ENCODE assay signal across 8 mouse cellular contexts in the genomic region with DNA sequence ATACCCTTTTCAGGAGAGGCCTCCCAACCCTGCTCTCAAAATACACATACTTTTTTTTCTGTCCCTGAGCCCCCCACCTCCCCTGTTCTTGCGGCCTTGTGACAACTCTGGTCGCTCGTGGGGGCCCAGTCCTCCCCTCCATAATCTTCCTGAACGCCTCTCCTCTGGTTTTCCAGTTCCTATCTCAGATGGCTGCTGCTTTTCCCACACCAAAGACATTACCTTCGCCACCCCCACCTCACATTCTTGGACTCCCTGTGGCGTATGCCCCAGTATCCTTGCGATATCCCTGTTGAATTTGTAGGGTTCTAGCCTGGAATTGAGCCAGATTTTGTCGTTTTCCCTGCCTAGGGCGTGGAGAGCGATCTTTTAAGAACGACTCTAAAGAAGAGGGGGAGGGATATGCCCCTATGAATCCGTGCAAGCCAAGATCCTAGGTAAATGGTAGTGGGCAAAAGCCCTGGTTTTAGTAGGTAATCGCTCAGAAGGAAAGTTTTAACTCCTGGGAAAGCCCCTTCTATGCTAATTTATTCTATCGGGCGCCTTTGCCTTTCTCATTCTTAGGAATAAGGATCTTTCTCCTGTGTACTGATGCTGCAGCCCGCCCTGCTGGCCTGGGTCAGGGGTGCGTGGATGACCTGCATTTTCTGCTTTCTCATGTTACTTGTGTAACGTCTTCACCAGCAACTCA. TPM values are rescaled to one million over a fixed set of nuclear protein-coding genes. Genes with fewer than 3 reads are reported as not detected.
DNase-seq lines count a peak whose midpoint lies in the region; ATAC-seq lines count a peak whose summit lies in the region.

No protein-coding gene starts in this region.

- H3K9me3 ChIP-seq in embryonic facial prominence, embryonic 14.5 days (ENCODE audit: control insufficient read depth, low read length) = no peaks in the 10 kb centered on the region
- no peaks in the 10 kb centered on the region for H3K9me3 ChIP-seq in heart, embryonic 16.5 days (replicated peaks; ENCODE audit: control insufficient read depth, low read length)
- H3K9me3 ChIP-seq in lung, embryonic 16.5 days (ENCODE audit: control insufficient read depth, low read length) = no peaks in the 10 kb centered on the region

- no peaks in the 10 kb centered on the region for H3K27me3 ChIP-seq in embryonic facial prominence, embryonic 14.5 days (replicated peaks; ENCODE audit: control insufficient read depth, insufficient read depth, low read length)
- no peaks in the 10 kb centered on the region for H3K27me3 ChIP-seq in heart, embryonic 16.5 days (ENCODE audit: control insufficient read depth, insufficient read depth, low read length)
- H3K27me3 ChIP-seq in lung, embryonic 16.5 days (ENCODE audit: control insufficient read depth, insufficient read depth, low read depth, low read length) = no peaks in the 10 kb centered on the region

- ATAC-seq in embryonic facial prominence, embryonic 14.5 days (ENCODE audit: low read depth) = no peak
- no peak for ATAC-seq in heart, embryonic 16.5 days (replicated peaks; ENCODE audit: extremely low read depth, insufficient read depth, low FRiP score)
- no peak for ATAC-seq in lung, embryonic 16.5 days (ENCODE audit: low read depth)
- ATAC-seq in megakaryocyte progenitor cell, adult 5-6 weeks (replicated peaks; ENCODE audit: poor library complexity) = no peak

- DNase-seq in ES-CJ7 (ENCODE audit: low read depth, low spot score) = peak; percentile 74
- peak; percentile 18 for DNase-seq in adrenal gland, postnatal 25 days
- peak; percentile 42 for DNase-seq in embryonic facial prominence, embryonic 14.5 days (ENCODE audit: low spot score)
- DNase-seq in kidney, postnatal 4 days = peak; percentile 35 to 59
- peak; percentile 37 for DNase-seq in right cerebral cortex, adult 18-20 months

- H3K9ac ChIP-seq in embryonic facial prominence, embryonic 14.5 days (ENCODE audit: low read depth, low read length) = peak overlapping the region; percentile 99
- H3K9ac ChIP-seq in heart, embryonic 16.5 days (ENCODE audit: low read length) = peak overlapping the region; percentile 89
- H3K9ac ChIP-seq in lung, embryonic 16.5 days (ENCODE audit: low read length) = peak overlapping the region; percentile 100

- H3K4me1 ChIP-seq in embryonic facial prominence, embryonic 14.5 days (ENCODE audit: control insufficient read depth, insufficient read depth, low read length) = peaks cover 28% of the 10 kb centered on the region
- peaks cover 34% of the 10 kb centered on the region for H3K4me1 ChIP-seq in heart, embryonic 16.5 days (ENCODE audit: control insufficient read depth, insufficient read depth, low read length)
- peaks cover 29% of the 10 kb centered on the region for H3K4me1 ChIP-seq in lung, embryonic 16.5 days (replicated peaks; ENCODE audit: control insufficient read depth, insufficient read depth, low read length)

- WGBS in embryonic facial prominence, embryonic 14.5 days = under 1% methylated on average over 18 of the region's 18 CpGs
- under 1% methylated on average over 18 of the region's 18 CpGs for WGBS in heart, embryonic 16.5 days
- WGBS in lung, embryonic 16.5 days = under 1% methylated on average over 18 of the region's 18 CpGs

- no peaks in the 10 kb centered on the region for H3K36me3 ChIP-seq in embryonic facial prominence, embryonic 14.5 days (ENCODE audit: control insufficient read depth, insufficient read depth, low read length)
- no peaks in the 10 kb centered on the region for H3K36me3 ChIP-seq in heart, embryonic 16.5 days (ENCODE audit: control insufficient read depth, insufficient read depth)
- no peaks in the 10 kb centered on the region for H3K36me3 ChIP-seq in lung, embryonic 16.5 days (ENCODE audit: control insufficient read depth, insufficient read depth, low read length)

- H3K27ac ChIP-seq in embryonic facial prominence, embryonic 14.5 days (replicated peaks; ENCODE audit: low read depth, low read length) = peak overlapping the region; percentile 100
- H3K27ac ChIP-seq in heart, embryonic 16.5 days (ENCODE audit: low read length) = peak overlapping the region; percentile 100
- peak overlapping the region; percentile 100 for H3K27ac ChIP-seq in lung, embryonic 16.5 days (ENCODE audit: low read length)

- peak overlapping the region; percentile 98 for H3K4me3 ChIP-seq in embryonic facial prominence, embryonic 14.5 days (ENCODE audit: low read depth, low read length)
- peak overlapping the region; percentile 70 for H3K4me3 ChIP-seq in heart, embryonic 16.5 days (ENCODE audit: low read length)
- peak overlapping the region; percentile 86 for H3K4me3 ChIP-seq in lung, embryonic 16.5 days (ENCODE audit: low read length)

- peak overlapping the region; percentile 89 for H3K4me2 ChIP-seq in embryonic facial prominence, embryonic 14.5 days (ENCODE audit: low read depth, low read length)
- peak overlapping the region; percentile 83 for H3K4me2 ChIP-seq in heart, embryonic 16.5 days (ENCODE audit: low read depth, low read length)
- peak overlapping the region; percentile 86 for H3K4me2 ChIP-seq in lung, embryonic 16.5 days (ENCODE audit: low read depth, low read length)

RNA-seq across cellular contexts. Expression of gene Setd5, which starts 1.0 kb away (rescaled TPM):
- 128 TPM in 2 replicates for total RNA-seq in adrenal gland, postnatal 25 days (2021)
- polyA plus RNA-seq in embryonic facial prominence, embryonic 14.5 days (2014; fragmentation: Nextera tagmentation; extraction: Ambion mirVana) = 81.5 and 89.9 TPM in 2 replicates
- 46.4 and 50.8 TPM in 2 replicates for polyA plus RNA-seq in heart, embryonic 16.5 days (2015; fragmentation: Nextera tagmentation; extraction: Ambion mirVana)
- polyA plus RNA-seq in lung, embryonic 16.5 days (2015; fragmentation: Nextera tagmentation; extraction: Ambion mirVana) = 72.1 and 75.6 TPM in 2 replicates
- 99.9 and 127 TPM in 2 replicates for total RNA-seq in megakaryocyte progenitor cell, adult 5-6 weeks (2015)
- total RNA-seq in megakaryocyte progenitor cell, adult 5-6 weeks (2017) = 48.3 and 73.6 TPM in 2 replicates

RNA-seq across cellular contexts. Expression of gene Thumpd3, which starts 32.2 kb away (rescaled TPM):
- 39.1 and 48.1 TPM in 2 replicates for total RNA-seq in adrenal gland, postnatal 25 days (2021)
- 36.1 and 38.9 TPM in 2 replicates for polyA plus RNA-seq in embryonic facial prominence, embryonic 14.5 days (2014; fragmentation: Nextera tagmentation; extraction: Ambion mirVana)
- 38.3 and 43.4 TPM in 2 replicates for polyA plus RNA-seq in heart, embryonic 16.5 days (2015; fragmentation: Nextera tagmentation; extraction: Ambion mirVana)
- polyA plus RNA-seq in lung, embryonic 16.5 days (2015; fragmentation: Nextera tagmentation; extraction: Ambion mirVana) = 43.7 TPM in 2 replicates
- total RNA-seq in megakaryocyte progenitor cell, adult 5-6 weeks (2015) = 87.0 and 96.9 TPM in 2 replicates
- total RNA-seq in megakaryocyte progenitor cell, adult 5-6 weeks (2017) = 65.8 and 79.9 TPM in 2 replicates

Comparison
In these comparisons a context has a peak if more than half of its experiments do, and no peak if none do; other contexts are left out.
1. DNase-seq: peak in every context shown above with its lines; median percentile 74 in ES-CJ7; 47 in kidney, postnatal 4 days; 42 in embryonic facial prominence, embryonic 14.5 days; 37 in right cerebral cortex, adult 18-20 months; 18 in adrenal gland, postnatal 25 days.